8 mouse cellular contexts compared by ENCODE assay signal in the genomic region with DNA sequence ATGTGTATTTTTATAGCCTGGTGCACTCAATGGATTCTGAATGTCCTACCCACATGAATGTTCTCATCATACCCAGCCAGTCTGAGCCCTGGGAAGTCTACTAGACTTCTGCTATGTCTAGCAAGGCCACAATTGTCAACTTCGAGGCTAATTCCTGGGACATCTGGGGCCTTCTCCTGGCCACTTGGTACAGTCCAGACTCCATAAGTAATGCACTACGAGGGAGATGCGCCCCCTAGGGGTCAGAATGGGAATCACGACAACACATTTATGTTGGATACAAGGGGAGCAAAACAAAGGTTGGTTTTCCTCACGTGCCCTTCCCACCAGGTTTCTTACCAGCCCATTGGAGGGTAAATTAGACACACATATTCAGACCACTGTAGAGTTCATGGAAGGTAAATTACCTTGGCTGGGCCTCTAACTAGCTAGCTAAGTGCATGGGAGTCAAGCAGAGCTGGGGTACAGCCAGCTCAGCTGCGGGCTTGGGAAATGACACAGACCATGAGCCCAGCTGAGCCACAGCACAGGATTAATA. TPM values are rescaled to one million over a fixed set of nuclear protein-coding genes. Genes with fewer than 3 reads are reported as not detected.
DNase-seq lines count a peak whose midpoint lies in the region; ATAC-seq lines count a peak whose summit lies in the region.

No protein-coding gene starts in this region.

- peak; percentile 65 to 68 for DNase-seq in cerebellum, adult 18-20 months
- peak; percentile 69 for DNase-seq in left cerebral cortex, postnatal 4 days
- no peak for DNase-seq in left cerebral cortex, postnatal 25 days (ENCODE audit: low spot score in 2 of 2)
- DNase-seq in ZHBTc4 (ENCODE audit: low read depth, low spot score), result peak; percentile 82
- peak; percentile 74 for DNase-seq in embryo, embryonic 11 days
- peak; percentile 68 for DNase-seq in lung, postnatal 14 days
- peak; percentile 76 for DNase-seq in thymus, postnatal 4 days

- intact Hi-C loops in left cerebral cortex, postnatal 4 days (cut with DNase I), result no loop called here
- intact Hi-C loops in left cerebral cortex, postnatal 25 days (cut with DNase I), result no loop called here

- ATAC-seq in cerebellum, adult (ENCODE audit: insufficient number of reproducible peaks, low FRiP score, low TSS enrichment), result no peak

RNA-seq across cellular contexts. Expression of a gene that starts 14.0 kb away (rescaled TPM):
- 10 to 100 TPM; 17.8 to 20.0 TPM for total RNA-seq in left cerebral cortex, postnatal 4 days (2021)
- 10 to 100 TPM; 48.8 to 51.4 TPM for total RNA-seq in left cerebral cortex, postnatal 25 days (2021)

RNA-seq across cellular contexts. Expression of a gene that starts 43.6 kb away (rescaled TPM):
- total RNA-seq in left cerebral cortex, postnatal 4 days (2021), result 10 to 100 TPM; 33.5 to 33.8 TPM
- 10 to 100 TPM; 24.8 to 26.5 TPM for total RNA-seq in left cerebral cortex, postnatal 25 days (2021)

Comparison
In these comparisons a context has a peak if more than half of its experiments do, and no peak if none do; other contexts are left out.
1. DNase-seq: peak in cerebellum, adult 18-20 months (2 of 2), left cerebral cortex, postnatal 4 days (single experiment), ZHBTc4 (single experiment), embryo, embryonic 11 days (single experiment), lung, postnatal 14 days (single experiment) and thymus, postnatal 4 days (single experiment); none in left cerebral cortex, postnatal 25 days (0 of 2).